Mouse (Mus musculus): Measurements from ENCODE around the gene Gm3095.
"Not testable (repeated sequence)": the region's sequence is repeated elsewhere in the genome, so short reads cannot be mapped to it uniquely, and the experiment has no call there.

Gm3095 gene

DNA sequence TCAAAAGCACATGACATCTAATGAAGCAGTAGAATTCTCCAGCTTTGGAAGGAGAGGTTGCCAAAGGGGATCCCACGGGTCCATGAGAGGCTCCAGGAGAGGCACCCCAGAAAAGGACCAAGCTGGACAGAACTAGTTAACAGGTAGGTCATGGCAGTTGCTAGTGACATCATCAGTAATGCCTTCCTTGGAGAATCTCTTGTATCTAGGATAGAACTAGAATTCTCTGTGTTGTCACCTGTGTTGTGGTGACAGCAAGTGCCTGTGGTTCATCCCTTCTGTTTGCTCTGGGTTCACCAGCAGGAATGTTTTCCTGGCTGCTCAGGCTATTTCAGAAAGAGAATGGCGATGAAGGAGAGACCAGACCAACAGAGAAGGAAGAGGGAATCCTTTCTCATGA, at the start of gene Gm3095:
TSS of gene Gm3095 (plus strand) at position 301 of the 400 bp plus-strand sequence.
- in situ Hi-C loops (cut with MboI, MseI): not testable (repeated sequence)

DNA sequence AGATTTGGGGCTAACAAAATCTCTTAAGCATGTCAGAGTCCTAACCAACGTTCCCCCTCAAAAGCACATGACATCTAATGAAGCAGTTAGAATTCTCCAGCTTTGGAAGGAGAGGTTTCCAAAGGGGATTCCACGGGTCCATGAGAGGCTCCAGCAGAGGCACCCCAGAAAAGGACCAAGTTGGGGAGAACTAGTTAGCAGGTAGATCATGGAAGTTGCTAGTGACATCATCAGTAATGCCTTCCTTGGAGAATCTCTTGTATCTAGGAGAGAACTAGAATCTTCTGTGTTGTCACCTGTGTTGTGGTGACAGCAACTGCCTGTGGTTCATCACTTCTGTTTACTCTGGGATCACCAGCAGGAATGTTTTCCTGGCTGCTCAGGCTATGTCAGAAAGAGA, 31.9 kb upstream of the Gm3095 start, which contains the start of gene Gm3029:
TSS of gene Gm3029 (plus strand) at position 301 of the 400 bp plus-strand sequence.
- in situ Hi-C loops (cut with MboI, MseI): not testable (repeated sequence)

DNA sequence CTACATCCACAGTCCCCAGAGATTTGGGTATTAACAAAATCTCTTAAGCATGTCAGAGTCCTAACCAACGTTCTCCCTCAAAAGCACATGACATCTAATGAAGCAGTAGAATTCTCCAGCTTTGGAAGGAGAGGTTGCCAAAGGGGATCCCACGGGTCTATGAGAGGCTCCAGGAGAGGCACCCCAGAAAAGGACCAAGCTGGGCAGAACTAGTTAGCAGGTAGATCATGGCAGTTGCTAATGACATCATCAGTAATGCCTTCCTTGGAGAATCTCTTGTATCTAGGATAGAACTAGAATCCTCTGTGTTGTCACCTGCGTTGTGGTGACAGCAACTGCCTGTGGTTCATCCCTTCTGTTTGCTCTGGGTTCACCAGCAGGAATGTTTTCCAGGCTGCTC, 34.7 kb downstream of the Gm3095 start, which contains the start of gene Gm3099:
TSS of gene Gm3099 (plus strand) at position 301 of the 400 bp plus-strand sequence.
- in situ Hi-C loops (cut with MboI, MseI): not testable (repeated sequence)

Measured in T-helper 1 cell (primary cell).